Mouse (Mus musculus) erythroblast, embryonic 14.5 days (primary cell): ENCODE data around the gene Anapc1.

Experiments
- GATA1 ChIP-seq: IDR thresholded peaks from 2 replicates; pipeline ENCODE4 v1.6.1; 2012; ENCODE audit warnings: low read length, inconsistent platforms, mixed read lengths
- TAL1 ChIP-seq: IDR thresholded peaks from 3 replicates; pipeline ENCODE4 v1.6.1; 2012; ENCODE audit warnings: low read length, inconsistent platforms, mixed read lengths

- no peak for TF ChIP-seq GATA1
- TF ChIP-seq TAL1: no peak
These were observed 40.4 kb upstream of the Anapc1 start for GRCm38 (mm10) chr2:128727552-128727951.
